Comparison of ENCODE assay signal across 22 mouse cellular contexts in genomic region chr1:152972957-152973356, GRCm38 (mm10). TPM values are rescaled to one million over a fixed set of nuclear protein-coding genes. Genes with fewer than 3 reads are reported as not detected.
DNase-seq lines count a peak whose midpoint lies in the region; ATAC-seq lines count a peak whose summit lies in the region.
"Had no signal": no experiment of that assay in that cellular context is flagged by ENCODE, and none has a peak within 500 bp of the region (broad histone marks: within the 10 kb centered on the region; RNA-seq: fewer than 3 reads in every experiment).

No protein-coding gene starts in this region.

- DNase-seq in hindbrain, embryonic 11.5 days (ENCODE audit: low spot score), result peak; percentile 17
- peak; percentile 48 for DNase-seq in embryo, embryonic 10 days (ENCODE audit: low spot score)
- peak; percentile 43 for DNase-seq in embryo, embryonic 9.5 days (ENCODE audit: extremely low spot score)
- DNase-seq in testis, postnatal 10 days (ENCODE audit: low spot score), result no peak
- DNase-seq in cerebellum, adult 18-20 months, result no peak
- DNase-seq: adrenal gland, postnatal 36 days; cerebellum, adult 9-11 months; gastrocnemius, postnatal 14 days; heart, adult 18-20 months; kidney, adult 18-20 months; kidney, postnatal 25 days; layer of hippocampus, postnatal 36 days; lung, postnatal 14 days; midbrain, embryonic 14.5 days; right cerebral cortex, postnatal 14 days had no signal

- no peaks in the 10 kb centered on the region for H3K36me3 ChIP-seq in hindbrain, embryonic 11.5 days (ENCODE audit: control insufficient read depth, insufficient read depth, low read length)
- no peaks in the 10 kb centered on the region for H3K36me3 ChIP-seq in hindbrain, embryonic 13.5 days
- no peaks in the 10 kb centered on the region; the same call in 1 of the 2 replicates for H3K36me3 ChIP-seq in neural tube, embryonic 13.5 days
- H3K36me3 ChIP-seq: forebrain, embryonic 15.5 days; G1E had no signal

- ATAC-seq in hindbrain, embryonic 11.5 days (ENCODE audit: low FRiP score), result peak; percentile 45; the same call in 1 of the 2 replicates
- ATAC-seq in hindbrain, embryonic 13.5 days (ENCODE audit: low FRiP score), result no peak
- peak; percentile 88 for ATAC-seq in neural tube, embryonic 13.5 days (ENCODE audit: low read depth)
- ATAC-seq: forebrain, embryonic 15.5 days; inflammation-experienced regulatory T-cells, adult 6 months; Patski had no signal

- H3K9ac ChIP-seq in hindbrain, embryonic 11.5 days (ENCODE audit: low read depth, low read length), result no peak overlapping the region
- H3K9ac ChIP-seq in hindbrain, embryonic 13.5 days, result no peak overlapping the region
- 0 out of 2 replicates have a peak overlapping the region, but pooled peaks have one; percentile 22 for H3K9ac ChIP-seq in neural tube, embryonic 13.5 days
- H3K9ac ChIP-seq: forebrain, embryonic 15.5 days had no signal

- H3K4me2 ChIP-seq in hindbrain, embryonic 11.5 days (replicated peaks; ENCODE audit: low read depth, low read length), result no peak overlapping the region
- H3K4me2 ChIP-seq in hindbrain, embryonic 13.5 days, result no peak overlapping the region
- no peak overlapping the region; the same call in 1 of the 2 replicates for H3K4me2 ChIP-seq in neural tube, embryonic 13.5 days
- H3K4me2 ChIP-seq: forebrain, embryonic 15.5 days had no signal

- H3K9me3 ChIP-seq in hindbrain, embryonic 11.5 days (ENCODE audit: control insufficient read depth, low read length), result no peaks in the 10 kb centered on the region
- no peaks in the 10 kb centered on the region for H3K9me3 ChIP-seq in hindbrain, embryonic 13.5 days
- no peaks in the 10 kb centered on the region for H3K9me3 ChIP-seq in neural tube, embryonic 13.5 days
- H3K9me3 ChIP-seq: forebrain, embryonic 15.5 days had no signal

- H3K4me1 ChIP-seq in hindbrain, embryonic 11.5 days (replicated peaks; ENCODE audit: control insufficient read depth, insufficient read depth, low read length), result no peaks in the 10 kb centered on the region; the same call in none of the 2 replicates
- H3K4me1 ChIP-seq in hindbrain, embryonic 13.5 days (replicated peaks), result peaks cover 36% of the 10 kb centered on the region
- H3K4me1 ChIP-seq in neural tube, embryonic 13.5 days (replicated peaks), result peaks cover 59% of the 10 kb centered on the region

- no peak overlapping the region for H3K27ac ChIP-seq in hindbrain, embryonic 11.5 days (ENCODE audit: low read depth, low read length)
- no peak overlapping the region for H3K27ac ChIP-seq in hindbrain, embryonic 13.5 days
- peak overlapping the region; percentile 64 for H3K27ac ChIP-seq in neural tube, embryonic 13.5 days (replicated peaks)
- H3K27ac ChIP-seq: forebrain, embryonic 15.5 days; layer of hippocampus, adult 2 months had no signal

- no peak overlapping the region for H3K4me3 ChIP-seq in hindbrain, embryonic 11.5 days (ENCODE audit: low read depth, low read length)
- H3K4me3 ChIP-seq in hindbrain, embryonic 13.5 days, result no peak overlapping the region
- H3K4me3 ChIP-seq in neural tube, embryonic 13.5 days, result no peak overlapping the region
- H3K4me3 ChIP-seq: forebrain, embryonic 15.5 days; layer of hippocampus, adult 2 months had no signal

- H3K27me3 ChIP-seq in hindbrain, embryonic 11.5 days (ENCODE audit: control insufficient read depth, insufficient read depth, low read length), result no peaks in the 10 kb centered on the region
- H3K27me3 ChIP-seq in hindbrain, embryonic 13.5 days, result no peaks in the 10 kb centered on the region
- H3K27me3 ChIP-seq in neural tube, embryonic 13.5 days, result no peaks in the 10 kb centered on the region
- H3K27me3 ChIP-seq: forebrain, embryonic 15.5 days had no signal

- WGBS in hindbrain, embryonic 11.5 days, result 21% methylated on average over 4 of the region's 4 CpGs
- 22% methylated on average over 4 of the region's 4 CpGs for WGBS in hindbrain, embryonic 13.5 days
- WGBS in neural tube, embryonic 13.5 days, result 4% methylated on average over 4 of the region's 4 CpGs

RNA-seq across cellular contexts. Expression of gene Nmnat2, which starts 18.2 kb away (rescaled TPM):
- polyA plus RNA-seq in hindbrain, embryonic 11.5 days (2014; fragmentation: Nextera tagmentation; extraction: Ambion mirVana), result 28.9 and 36.7 TPM in 2 replicates
- polyA plus RNA-seq in hindbrain, embryonic 13.5 days (2015; fragmentation: Nextera tagmentation; extraction: Ambion mirVana), result 68.0 and 70.2 TPM in 2 replicates
- 76.4 and 87.9 TPM in 2 replicates for polyA plus RNA-seq in neural tube, embryonic 13.5 days (2015; fragmentation: Nextera tagmentation; extraction: Ambion mirVana)
- polyA plus RNA-seq: G1E had no signal

Comparison
In these comparisons a context has a peak if more than half of its experiments do, and no peak if none do; other contexts are left out.
1. DNase-seq: peak in hindbrain, embryonic 11.5 days (single experiment), embryo, embryonic 10 days (single experiment) and embryo, embryonic 9.5 days (single experiment); none in testis, postnatal 10 days (single experiment) and cerebellum, adult 18-20 months (0 of 2).